Mouse (Mus musculus) cerebellum, adult 2 months (tissue): ENCODE measurements at regions not wholly inside any gene's neighbourhood (a gene's known extent, or its start where the extent isn't known, plus 50 kb on each side); places are given as distances from the start of the nearest gene placed in this dataset.

Source experiments
- CTCF ChIP-seq: fragments of 200-500 bp; IDR thresholded peaks from 2 replicates; pipeline ENCODE4 v1.5.1; 2011; ENCODE audit warnings: low read depth, mild to moderate bottlenecking, control low read depth, low read length, moderate library complexity, borderline replicate concordance; ENCODE audit not compliant: insufficient read depth
- POLR2A ChIP-seq: fragments of 200-500 bp; IDR thresholded peaks from 2 replicates; pipeline ENCODE4 v1.6.1; 2011; ENCODE audit warnings: low read length, control low read depth, borderline replicate concordance; ENCODE audit not compliant: insufficient read depth

GRCm38 (mm10) chr5:149353039-149353655 lies 58.4 kb upstream of the Medag start:
- TF ChIP-seq CTCF (peak; percentile 39; the same call in 1 of the 2 replicates), POLR2A (no peak)
